Mouse (Mus musculus): Measurements from ENCODE around the gene Gm4737. TPM values are rescaled to one million over a fixed set of nuclear protein-coding genes. Genes with fewer than 3 reads are reported as not detected.

Gene Gm4737
- polyA plus RNA-seq, 1 experiment from 2014 or later = 3.6 TPM

DNA sequence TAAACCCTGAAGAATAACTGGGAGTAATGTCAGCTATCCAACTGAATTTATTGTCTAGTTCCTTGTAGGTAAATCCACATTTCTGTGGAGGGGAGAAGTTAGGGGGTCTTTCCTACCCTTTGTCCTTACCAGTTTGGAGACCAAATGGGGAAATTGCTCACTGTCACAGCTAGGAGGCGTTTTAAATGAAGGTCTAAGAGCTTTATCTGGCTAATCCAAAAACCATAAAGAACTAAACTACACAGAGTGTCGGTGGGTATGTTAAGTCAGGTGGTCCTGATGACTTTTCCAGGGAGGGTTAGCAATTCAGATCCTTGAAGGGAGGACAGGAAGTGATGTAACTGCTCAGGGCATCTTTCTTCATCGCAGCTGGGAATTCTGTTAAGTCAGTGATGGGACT is 34.3 kb downstream of the Gm4737 start:
- 61% methylated on average over 3 of the region's 3 CpGs for WGBS
- ATAC-seq (ENCODE audit: insufficient number of reproducible peaks, insufficient read depth, low FRiP score, low TSS enrichment, low read depth) = no peak

GRCm38 (mm10) chr16:46120020-46120419 is 34.9 kb downstream of the Gm4737 start, which contains the start of gene Cd96:
Cd96 (minus strand) TSS chr16:46120251.
- no peak within 1 kb of the TSS for H3K9ac ChIP-seq
- ATAC-seq (ENCODE audit: insufficient number of reproducible peaks, insufficient read depth, low FRiP score, low TSS enrichment, low read depth) = no peak
- no peak within 1 kb of the TSS for H3K4me3 ChIP-seq
- no peak within 1 kb of the TSS for H3K27ac ChIP-seq
- H3K4me2 ChIP-seq = no peak within 1 kb of the TSS
- H3K36me3 ChIP-seq = no peaks in the 10 kb centered on the region
- H3K4me1 ChIP-seq = no peaks in the 10 kb centered on the region
- no peaks in the 10 kb centered on the region for H3K9me3 ChIP-seq
- WGBS = 71% methylated on average over 10 of the region's 10 CpGs
- H3K27me3 ChIP-seq = no peaks in the 10 kb centered on the region

More for the DNA sequence above, 34.3 kb downstream of the Gm4737 start:
- no peak overlapping the region for H3K27ac ChIP-seq
- no peaks in the 10 kb centered on the region for H3K27me3 ChIP-seq
- H3K4me3 ChIP-seq = no peak overlapping the region
- H3K9me3 ChIP-seq = no peaks in the 10 kb centered on the region
- no peaks in the 10 kb centered on the region for H3K4me1 ChIP-seq
- no peak overlapping the region for H3K9ac ChIP-seq
- H3K36me3 ChIP-seq = no peaks in the 10 kb centered on the region
- H3K4me2 ChIP-seq = no peak overlapping the region

DNA sequence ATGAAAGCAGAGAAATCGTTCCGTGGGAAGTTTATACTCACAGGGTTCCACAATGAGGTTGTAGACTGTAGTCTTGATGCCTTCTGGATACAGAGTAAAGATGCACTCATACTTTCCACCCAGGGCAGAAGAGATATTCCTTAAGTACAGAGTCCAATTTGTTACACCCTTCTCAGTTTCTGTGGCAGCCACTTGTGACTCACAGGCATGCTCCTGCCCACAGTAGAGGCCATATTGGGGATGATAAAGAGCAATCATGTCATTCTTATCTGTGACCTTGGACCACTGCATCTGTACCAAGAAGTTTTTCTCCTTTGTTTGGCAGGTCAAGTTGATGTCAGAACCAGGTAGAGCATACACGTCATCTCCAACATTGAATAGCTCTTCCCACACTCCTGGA is 37.2 kb downstream of the Gm4737 start:
- Histone ChIP-seq H3K9me3 (no peaks in the 10 kb centered on the region), H3K27me3 (no peaks in the 10 kb centered on the region), H3K9ac (no peak overlapping the region), H3K4me3 (no peak overlapping the region), H3K4me1 (no peaks in the 10 kb centered on the region), H3K36me3 (no peaks in the 10 kb centered on the region), H3K27ac (no peak overlapping the region), H3K4me2 (no peak overlapping the region)
- ATAC-seq (ENCODE audit: insufficient number of reproducible peaks, insufficient read depth, low FRiP score, low TSS enrichment, low read depth) = no peak
- WGBS = 92% methylated on average over 3 of the region's 3 CpGs

DNA sequence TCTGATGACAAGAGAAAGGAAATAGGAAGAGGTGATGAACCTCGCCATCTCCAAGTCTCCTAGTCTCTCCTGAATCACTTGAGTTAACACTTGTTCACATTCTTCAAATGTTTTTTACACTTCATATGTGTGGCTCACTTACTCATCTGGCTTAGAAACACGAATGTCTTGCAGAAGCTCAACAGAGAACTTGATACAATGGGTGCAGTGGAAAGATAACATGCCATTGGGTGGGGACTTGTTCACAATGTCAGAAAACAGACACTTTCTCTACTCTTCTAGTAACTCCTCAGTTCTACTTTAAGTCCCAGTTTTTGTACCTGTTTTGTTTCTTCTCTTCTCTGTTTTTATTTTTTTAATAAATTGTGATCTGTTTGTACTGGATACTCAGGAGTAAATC is 40.1 kb downstream of the Gm4737 start:
- Histone ChIP-seq H3K4me2 (no peak overlapping the region), H3K27ac (no peak overlapping the region), H3K27me3 (no peaks in the 10 kb centered on the region), H3K9ac (no peak overlapping the region), H3K36me3 (no peaks in the 10 kb centered on the region), H3K4me3 (no peak overlapping the region), H3K9me3 (no peaks in the 10 kb centered on the region), H3K4me1 (no peaks in the 10 kb centered on the region)
- no peak for ATAC-seq (ENCODE audit: insufficient number of reproducible peaks, insufficient read depth, low FRiP score, low TSS enrichment, low read depth)
- 65% methylated on average over 2 of the region's 2 CpGs for WGBS

DNA sequence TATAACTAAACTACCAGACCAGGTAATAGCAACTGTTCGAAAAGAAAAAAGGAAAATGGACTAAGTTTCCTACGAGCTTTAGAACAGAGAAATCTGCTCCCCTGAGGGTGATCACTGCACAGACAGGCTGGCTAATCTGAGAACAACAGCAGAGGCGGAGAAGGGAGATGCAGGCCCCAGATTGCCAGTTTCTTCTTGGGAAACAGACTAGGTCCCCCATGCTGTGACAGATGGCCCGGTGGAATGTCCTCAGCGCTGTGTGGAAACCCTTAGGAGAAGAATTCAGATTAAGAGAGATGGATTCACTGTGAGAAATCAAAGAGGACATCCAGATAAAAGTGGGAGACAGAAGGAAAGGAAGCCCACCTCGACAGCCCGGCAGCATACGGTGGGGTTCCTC is 45.3 kb downstream of the Gm4737 start:
- 56% methylated on average over 8 of the region's 8 CpGs for WGBS
- ATAC-seq (ENCODE audit: insufficient number of reproducible peaks, insufficient read depth, low FRiP score, low TSS enrichment, low read depth) = no peak
- H3K4me3 ChIP-seq = no peak overlapping the region

GRCm38 (mm10) chr16:46107431-46107830 is 47.4 kb downstream of the Gm4737 start:
- Histone ChIP-seq H3K36me3 (no peaks in the 10 kb centered on the region), H3K9me3 (no peaks in the 10 kb centered on the region), H3K27ac (no peak overlapping the region), H3K4me1 (no peaks in the 10 kb centered on the region), H3K4me2 (no peak overlapping the region), H3K27me3 (no peaks in the 10 kb centered on the region), H3K9ac (no peak overlapping the region), H3K4me3 (no peak overlapping the region)
- ATAC-seq (ENCODE audit: insufficient number of reproducible peaks, insufficient read depth, low FRiP score, low TSS enrichment, low read depth) = no peak
- 71% methylated on average over 4 of the region's 4 CpGs for WGBS

More for the DNA sequence above, 45.3 kb downstream of the Gm4737 start:
- H3K27ac ChIP-seq = no peak overlapping the region
- no peaks in the 10 kb centered on the region for H3K36me3 ChIP-seq
- H3K9ac ChIP-seq = no peak overlapping the region
- no peaks in the 10 kb centered on the region for H3K27me3 ChIP-seq
- no peak overlapping the region for H3K4me2 ChIP-seq
- H3K4me1 ChIP-seq = no peaks in the 10 kb centered on the region
- H3K9me3 ChIP-seq = no peaks in the 10 kb centered on the region

DNA sequence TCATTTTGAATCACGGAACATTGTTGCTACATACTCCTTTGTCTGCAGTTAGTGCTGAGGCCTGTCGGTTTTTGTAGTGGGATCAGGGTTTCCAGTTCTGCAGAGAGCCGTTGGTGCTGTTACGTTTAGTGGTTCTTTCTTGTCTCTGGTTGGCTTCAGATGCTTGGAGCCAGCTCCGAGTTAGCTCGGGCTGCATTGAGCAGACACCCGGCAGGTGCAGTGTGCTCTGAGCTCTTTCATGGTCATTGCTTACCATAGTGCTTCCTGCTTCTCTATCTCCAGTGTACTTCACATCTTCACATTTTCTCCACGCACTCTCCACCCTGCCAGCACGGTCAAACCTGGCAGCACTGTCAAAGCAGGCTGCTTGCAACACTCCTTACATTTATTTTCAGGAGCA is 50.4 kb downstream of the Gm4737 start:
- WGBS = 82% methylated on average over 9 of the region's 9 CpGs
- Histone ChIP-seq H3K4me3 (no peak overlapping the region), H3K9me3 (no peaks in the 10 kb centered on the region), H3K9ac (no peak overlapping the region), H3K27ac (no peak overlapping the region), H3K36me3 (no peaks in the 10 kb centered on the region), H3K4me1 (no peaks in the 10 kb centered on the region), H3K27me3 (no peaks in the 10 kb centered on the region), H3K4me2 (no peak overlapping the region)
- ATAC-seq (ENCODE audit: insufficient number of reproducible peaks, insufficient read depth, low FRiP score, low TSS enrichment, low read depth) = no peak

Other genes with a start within 250 kb of the Gm4737 start
- gene Phldb2, start 201.5 kb downstream of the Gm4737 start, polyA plus RNA-seq (2015; fragmentation: Nextera tagmentation; extraction: Ambion mirVana) = 51.5 and 55.0 TPM in 2 replicates
- 0.96 and 0.98 TPM in 2 replicates for gene Plcxd2, start 144.9 kb downstream of the Gm4737 start, polyA plus RNA-seq (2015; fragmentation: Nextera tagmentation; extraction: Ambion mirVana)
- gene Cd96, start 34.8 kb downstream of the Gm4737 start, polyA plus RNA-seq (2015; fragmentation: Nextera tagmentation; extraction: Ambion mirVana) = 0.15 TPM in 1 of 2 replicates, not detected in the other

All from embryonic facial prominence, embryonic 13.5 days (tissue).